Mouse (Mus musculus) liver, adult (tissue): ENCODE measurements at regions not wholly inside any gene's neighbourhood (a gene's known extent, or its start where the extent isn't known, plus 50 kb on each side); places are given as distances from the start of the nearest gene placed in this dataset.

ENCODE experiments used
- GATA4 ChIP-seq: IDR thresholded peaks from 2 replicates; pipeline ENCODE4 v1.6.1; 2014; ENCODE audit warnings: mild to moderate bottlenecking, low read length; ENCODE audit not compliant: insufficient replicate concordance

DNA sequence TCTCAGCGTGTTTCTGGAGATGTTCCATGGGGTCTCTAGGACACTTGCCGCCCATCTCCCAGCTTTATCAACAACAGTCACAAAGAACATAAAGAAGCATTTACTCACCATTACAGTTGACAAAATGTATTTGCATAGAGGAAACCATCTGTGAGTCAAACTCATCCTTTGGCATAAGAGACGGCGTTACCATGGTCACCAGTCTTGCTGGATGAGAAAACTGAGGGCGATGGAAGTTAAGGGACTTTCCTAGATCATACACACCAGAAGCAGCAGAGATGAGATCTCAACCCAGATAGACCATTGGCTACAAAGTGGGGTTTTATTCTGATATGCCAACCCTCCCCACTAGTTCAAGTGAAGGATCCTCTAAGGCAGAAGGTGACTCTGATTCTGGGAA is 274.3 kb upstream of the Gm4791 start:
- no peak for TF ChIP-seq GATA4

DNA sequence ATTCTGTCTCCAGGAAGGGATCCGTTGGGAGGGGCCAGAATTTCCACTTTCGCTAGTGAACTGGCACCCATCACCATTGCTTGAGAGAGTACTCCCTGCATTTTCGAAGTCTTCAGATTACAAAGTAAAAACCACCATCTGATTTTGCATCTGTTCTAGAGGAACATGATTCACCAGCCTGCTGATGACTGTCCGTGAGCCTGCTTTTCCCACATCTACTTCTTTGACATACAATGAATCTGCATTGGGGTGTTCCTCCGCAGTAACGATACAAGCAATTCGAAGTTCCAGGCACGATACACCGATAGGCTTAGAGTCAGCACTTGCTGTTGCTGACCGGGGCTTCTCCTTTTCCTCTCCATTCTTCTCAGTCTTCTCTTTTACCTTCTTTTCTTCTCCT is 285.1 kb upstream of the Gm4791 start:
- TF ChIP-seq GATA4 = no peak

DNA sequence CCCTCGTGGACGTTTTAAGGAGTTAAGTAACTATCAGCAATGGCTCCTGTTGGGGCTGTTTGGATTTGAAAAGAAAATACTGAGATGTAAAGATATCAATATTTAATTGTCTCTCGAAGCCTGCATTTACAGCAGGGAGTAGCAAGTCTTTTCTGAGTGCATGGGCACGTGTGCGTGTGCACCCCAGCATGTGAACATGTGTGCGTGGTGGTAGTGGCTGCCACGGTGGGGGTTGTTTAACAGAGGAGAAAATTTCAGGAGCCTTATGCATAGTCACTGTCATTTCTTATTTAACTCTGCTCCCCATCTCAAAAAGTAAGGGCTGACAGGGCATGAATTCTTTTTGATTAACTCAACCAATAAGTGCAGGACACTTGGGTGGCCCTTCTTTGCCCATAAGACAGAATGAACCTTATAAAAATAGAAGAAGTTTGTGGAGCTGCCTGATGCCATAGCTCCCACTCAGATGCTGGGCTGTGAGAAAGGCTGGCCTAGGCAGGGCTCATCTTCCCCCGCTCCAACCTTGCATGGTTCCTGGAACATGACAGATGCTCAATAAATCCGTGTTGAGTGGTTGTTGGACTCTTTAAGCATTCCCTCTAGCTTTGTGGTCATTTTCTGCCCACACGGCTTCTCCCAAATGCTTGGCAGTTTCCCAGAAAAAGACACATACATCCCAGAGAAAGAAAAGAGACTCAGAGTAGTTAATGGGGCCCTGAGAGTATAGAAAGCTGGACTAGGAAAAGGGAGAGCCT is 294.2 kb upstream of the Gm4791 start:
- TF ChIP-seq GATA4 = no peak

DNA sequence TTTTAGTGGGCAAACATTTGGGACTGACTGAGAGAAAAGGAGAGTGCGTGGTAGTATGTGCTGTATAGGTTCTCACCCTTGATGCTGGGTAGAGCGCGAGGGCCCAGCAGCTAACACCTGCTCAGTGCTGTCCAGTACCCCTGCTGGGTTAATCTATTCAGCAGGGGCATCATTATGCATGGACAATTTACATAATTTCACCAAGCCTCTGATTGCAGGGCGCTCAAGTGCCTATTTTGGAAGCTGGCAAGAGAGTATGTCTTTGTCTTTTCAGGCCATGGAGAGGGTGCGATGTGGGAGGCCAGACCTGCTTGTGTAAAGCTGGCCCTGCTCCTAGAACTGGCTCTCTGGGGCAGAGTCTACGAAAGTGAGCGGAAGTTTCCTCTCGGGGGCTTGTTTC is 294.9 kb upstream of the Gm4791 start:
- TF ChIP-seq GATA4 = no peak

DNA sequence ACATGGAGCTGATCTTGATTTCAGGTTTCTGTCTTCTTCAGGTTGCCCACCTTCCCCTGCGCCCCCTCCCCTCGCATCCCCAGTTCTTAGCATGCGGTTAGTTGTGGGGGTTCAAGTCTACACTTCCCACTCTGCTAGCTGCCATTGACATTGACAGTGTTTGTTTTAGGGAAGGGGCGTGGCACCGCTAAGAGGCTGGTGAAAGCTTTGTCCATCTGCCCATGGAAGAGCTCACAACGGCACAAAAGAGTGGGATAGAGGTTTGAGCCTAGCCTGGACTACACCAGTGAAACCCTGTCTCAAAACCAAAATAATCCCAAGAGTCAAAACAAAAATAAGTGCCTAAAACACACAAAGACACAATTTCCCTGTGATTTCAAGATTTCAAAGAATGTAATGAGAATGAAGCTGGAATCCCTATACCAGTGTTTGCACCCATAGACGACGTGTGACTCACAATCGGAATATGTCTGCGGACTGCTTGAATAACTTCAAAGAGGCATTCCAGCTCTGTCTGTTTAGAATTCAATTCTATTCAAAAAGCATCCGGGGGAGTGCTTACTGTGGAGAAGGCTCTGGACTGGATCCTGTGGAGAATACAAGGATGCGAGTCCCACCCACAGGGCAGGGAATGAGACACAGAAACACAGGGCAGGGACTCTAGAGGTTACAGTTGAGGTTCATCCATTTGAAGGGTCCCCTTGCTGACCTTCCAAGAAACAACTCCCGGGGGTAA is 295.5 kb upstream of the Gm4791 start:
- no peak for TF ChIP-seq GATA4

DNA sequence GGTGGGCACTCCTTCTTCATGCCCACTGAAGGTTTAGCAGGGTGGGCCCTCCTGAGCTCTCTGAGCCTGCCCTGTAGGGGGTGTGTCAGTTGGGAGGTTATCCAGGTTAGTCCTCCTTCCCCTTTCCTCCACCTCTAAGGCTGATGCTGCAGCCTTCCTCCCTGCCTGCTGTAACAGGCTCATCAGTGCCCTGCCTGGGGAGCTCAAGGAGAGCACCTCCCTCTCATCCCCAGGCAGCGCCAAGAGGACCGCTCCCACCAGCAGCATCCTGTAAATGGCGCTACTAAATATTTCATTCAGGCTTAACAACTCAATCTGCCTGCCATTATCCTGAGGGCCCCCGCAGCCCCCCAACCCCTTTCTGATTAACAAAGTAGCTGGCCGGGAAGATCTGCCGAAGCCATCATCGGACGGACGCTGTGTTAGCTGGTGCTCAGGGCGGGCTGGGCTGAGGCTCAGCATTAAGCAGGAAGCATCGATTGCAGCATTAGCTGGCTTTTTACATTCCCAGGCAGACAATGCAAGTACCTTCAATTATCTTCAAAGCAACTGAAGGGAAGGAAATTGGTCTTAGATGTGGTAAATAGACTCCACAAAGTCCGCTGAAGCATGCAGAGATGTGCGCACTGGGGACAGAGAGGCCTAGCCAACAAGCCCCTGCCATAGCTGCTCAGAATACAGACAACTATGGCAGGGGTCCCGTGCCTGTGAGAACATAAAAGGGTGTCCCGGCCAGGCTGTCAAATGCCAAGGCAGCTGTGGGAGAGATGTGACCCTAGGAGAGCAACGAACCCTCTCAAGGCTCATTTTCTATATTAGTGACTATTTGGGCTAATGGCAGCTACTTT is 296.3 kb upstream of the Gm4791 start:
- no peak for TF ChIP-seq GATA4

DNA sequence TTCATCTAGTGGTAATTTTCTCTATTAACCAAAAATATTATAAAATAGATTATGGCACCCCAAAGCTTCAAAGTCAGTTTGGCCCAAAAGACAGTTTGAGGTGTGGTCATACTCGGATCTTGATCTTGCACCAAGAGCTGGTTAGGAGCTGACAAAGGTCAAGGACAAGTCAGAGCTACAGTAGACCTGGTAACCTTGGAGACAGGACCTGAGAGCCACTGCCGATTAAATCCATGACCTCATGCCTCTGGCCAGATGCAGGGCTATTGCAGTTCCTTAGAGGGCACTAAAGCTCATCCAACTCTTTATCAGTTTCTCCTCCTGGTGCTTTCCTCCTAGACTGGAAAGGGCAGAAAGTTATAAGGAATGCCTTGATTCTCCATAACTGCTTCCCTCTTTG is 302.4 kb upstream of the Gm4791 start:
- no peak for TF ChIP-seq GATA4

DNA sequence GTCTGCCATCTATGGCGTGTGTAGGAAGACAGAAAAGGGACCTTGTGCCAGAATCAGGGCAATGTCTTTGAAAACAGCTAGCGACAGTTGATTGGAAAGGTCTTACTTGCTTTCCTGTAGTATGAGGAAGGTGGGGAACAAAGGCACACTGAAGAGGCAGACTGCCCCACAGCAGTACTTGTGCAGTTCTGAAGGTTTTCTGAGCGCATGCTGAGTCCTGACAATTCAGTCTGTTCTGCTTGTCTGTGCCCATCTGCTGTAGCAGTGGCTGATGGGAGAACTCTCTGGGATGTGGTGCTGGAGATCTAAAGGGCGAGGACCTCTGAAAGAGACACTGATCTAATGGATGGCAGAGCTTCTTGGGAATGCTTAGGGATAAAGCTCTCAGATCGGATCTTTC is 309.2 kb upstream of the Gm4791 start:
- no peak for TF ChIP-seq GATA4

DNA sequence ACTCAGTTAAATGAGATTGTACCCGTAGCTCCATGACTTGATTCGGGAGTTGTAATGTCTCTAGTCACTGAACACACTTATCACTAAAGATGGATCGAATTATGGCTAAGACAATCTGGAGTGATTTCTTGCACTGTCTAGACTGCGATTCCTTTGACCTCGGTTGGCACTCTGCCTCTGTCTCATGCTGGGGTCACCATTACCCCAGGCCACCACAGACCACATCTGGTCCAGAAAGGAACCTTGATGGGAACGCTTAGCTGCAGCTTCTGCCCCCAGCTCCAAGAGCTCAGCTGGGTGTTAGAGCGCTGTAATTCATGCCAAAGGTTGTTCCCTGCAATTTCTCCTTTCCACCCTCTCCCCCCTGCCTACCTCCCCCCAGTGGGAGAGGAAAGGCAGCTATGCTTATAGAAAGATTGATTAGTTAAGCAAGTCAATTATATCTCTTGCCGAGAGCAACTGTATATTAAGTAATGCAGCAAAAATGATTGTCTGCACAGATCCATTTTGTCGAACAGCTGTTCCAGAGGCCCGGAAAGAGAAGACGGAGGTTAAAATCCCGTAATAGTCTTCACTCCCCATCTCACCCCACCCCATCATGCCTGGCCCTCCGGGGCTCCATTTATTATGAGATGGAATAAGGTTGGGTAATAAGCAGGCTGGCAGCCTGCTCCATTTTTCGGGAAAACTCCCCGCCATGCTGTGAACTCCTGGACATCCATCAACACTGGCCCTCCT is 314.3 kb upstream of the Gm4791 start:
- no peak for TF ChIP-seq GATA4

DNA sequence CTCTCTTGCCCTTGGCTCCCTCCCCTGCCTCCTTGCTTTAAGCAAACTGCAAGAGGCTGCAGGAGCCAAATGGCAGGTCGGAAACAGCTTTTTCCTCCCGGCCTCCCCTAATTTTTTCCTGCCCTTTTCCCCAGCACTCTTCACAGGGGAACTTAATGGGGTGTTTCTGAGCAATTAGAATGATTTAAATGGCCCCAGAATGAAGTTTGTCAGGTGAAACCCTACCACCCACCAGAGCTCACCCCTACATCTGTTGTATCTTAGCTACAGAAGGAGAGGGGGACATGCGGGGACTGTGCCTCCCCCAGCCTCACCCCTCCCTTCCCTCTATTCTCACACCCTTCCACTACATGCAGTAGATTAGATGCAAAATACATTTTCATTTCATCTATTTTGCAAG is 326.5 kb upstream of the Gm4791 start:
- no peak for TF ChIP-seq GATA4

DNA sequence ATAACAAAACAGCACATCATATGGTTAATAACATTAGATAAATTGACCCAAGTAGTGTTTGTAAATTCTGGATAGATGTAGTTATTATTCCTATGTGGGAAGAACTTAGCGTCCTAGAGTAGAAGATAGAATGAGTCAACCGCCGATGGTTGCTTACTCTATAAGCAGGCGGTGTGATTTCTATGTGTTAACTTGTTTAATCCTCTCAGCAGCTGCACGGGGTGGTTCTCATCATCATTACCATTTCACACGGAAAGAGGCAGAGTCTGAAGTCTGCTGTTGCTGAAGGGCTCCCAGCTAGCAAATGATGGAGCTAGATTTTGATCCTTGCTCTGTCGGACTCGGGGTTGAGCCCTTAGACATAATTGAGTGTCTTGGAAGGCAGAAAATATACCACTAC is 334.6 kb upstream of the 4931429L15Rik start:
- no peak for TF ChIP-seq GATA4

DNA sequence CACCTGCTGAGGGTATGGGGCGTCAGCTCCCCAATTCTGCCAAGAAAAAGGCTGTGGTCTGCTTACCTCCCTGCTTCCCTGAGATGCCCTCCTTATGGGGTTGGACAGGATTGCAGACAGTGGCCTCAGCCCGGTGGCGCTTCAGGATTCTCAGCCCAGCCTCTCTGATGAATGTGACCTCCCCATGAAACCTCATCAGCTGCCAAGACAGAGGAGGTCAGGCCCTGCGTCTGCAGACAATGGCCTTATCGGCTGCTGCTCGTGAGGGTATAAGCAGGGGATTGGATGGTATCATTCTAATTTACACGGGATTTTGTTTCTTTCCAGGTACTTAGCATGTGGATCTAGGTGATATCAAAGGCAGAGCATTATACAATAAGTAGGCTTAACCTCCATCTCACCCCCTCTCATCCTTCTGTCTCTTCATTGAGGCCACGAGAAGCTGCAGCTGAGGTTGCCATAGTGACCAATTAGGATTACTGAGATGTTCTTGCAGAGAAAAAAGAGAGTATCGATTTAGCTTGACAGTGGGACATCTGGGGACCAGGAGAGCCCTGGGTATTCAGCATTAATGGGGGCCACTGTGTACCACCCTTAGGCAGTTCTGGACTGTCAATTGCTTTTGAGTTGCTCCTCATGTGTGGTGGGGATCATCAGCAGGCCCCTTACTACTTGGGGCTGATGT is 327.6 kb upstream of the 4931429L15Rik start:
- no peak for TF ChIP-seq GATA4

DNA sequence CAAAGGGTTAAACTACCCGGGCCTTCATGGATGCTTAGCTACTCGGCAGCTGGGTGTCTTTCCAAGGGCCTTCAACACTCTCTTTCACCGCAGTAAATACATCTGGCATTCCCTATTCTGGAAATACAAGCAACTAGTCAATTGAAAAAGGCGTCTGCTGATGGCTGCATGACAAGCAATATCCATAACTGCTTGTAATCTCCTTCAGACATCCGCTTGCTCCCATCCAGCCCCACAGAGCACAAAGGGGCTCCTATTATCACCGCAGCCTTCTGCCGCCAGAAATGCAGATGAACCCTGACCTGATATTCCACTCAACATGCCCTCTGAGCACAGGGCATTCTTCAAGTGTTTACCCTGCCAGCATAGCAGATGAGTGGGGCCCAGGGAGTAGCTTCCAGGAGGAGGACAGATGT is 325.7 kb upstream of the 4931429L15Rik start:
- no peak for TF ChIP-seq GATA4

DNA sequence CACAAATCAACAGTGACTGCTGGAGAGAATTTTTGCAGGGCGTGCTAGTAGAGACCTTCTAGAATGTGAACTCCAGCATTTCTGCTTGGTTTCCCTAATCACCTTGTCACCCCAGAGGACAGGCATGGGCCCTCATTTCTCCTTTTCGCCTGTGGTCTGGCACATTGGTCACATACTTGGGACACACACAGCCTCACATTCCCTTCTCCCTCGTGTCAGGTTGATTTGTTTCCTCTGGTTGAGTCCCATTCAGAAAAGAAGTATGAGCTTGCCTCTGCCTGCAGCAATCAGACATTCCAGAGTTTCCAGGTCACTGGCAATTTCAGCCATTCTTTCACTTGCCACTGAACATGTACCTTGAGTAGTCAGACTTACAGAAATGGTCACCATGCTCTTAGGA is 323.8 kb upstream of the 4931429L15Rik start:
- TF ChIP-seq GATA4 = no peak
